Mouse (Mus musculus): ENCODE measurements around the gene Tmc1. TPM values are rescaled to one million over a fixed set of nuclear protein-coding genes. Genes with fewer than 3 reads are reported as not detected.

Gene Tmc1
- not detected for total RNA-seq (2021)
- long read RNA-seq, partial matches to known transcripts, result 0 of 2 reads
- long read RNA-seq, other reads (novel, unspliced or antisense), result 2 of 2 reads

GRCm38 (mm10) chr19:20953874-20954273 lies at the start of gene Tmc1:
Tmc1 (minus strand) TSS chr19:20954202.
- DNase-seq (ENCODE audit: low spot score in 2 of 2), result no peak

- DNase-seq (ENCODE audit: low spot score in 2 of 2), result no peak
These were observed 47.5 kb upstream of the Tmc1 start for GRCm38 (mm10) chr19:21001552-21001951.

DNA sequence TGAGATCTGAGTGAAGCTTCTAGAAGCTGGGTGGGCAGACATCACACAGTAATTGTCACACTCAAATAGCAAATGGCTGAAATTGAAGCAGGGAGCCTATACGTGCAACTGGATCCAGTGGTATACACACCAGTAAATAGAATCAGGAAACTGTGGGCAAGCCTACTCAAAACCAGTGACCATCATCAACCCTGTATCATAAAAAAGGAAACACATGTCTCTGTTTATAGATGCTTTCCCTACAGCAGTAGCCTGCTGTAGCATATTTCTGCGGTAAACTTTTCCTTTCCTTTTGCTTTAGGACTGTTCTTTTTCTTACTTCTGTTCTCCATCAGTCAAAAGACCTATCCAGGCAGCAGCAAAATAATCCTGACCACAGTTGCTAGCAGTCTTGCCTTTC lies 25.2 kb upstream of the Tmc1 start:
- DNase-seq (ENCODE audit: low spot score in 2 of 2), result no peak

- no peak for DNase-seq (ENCODE audit: low spot score in 2 of 2)
These were observed 24.1 kb upstream of the Tmc1 start for GRCm38 (mm10) chr19:20978148-20978547.

DNA sequence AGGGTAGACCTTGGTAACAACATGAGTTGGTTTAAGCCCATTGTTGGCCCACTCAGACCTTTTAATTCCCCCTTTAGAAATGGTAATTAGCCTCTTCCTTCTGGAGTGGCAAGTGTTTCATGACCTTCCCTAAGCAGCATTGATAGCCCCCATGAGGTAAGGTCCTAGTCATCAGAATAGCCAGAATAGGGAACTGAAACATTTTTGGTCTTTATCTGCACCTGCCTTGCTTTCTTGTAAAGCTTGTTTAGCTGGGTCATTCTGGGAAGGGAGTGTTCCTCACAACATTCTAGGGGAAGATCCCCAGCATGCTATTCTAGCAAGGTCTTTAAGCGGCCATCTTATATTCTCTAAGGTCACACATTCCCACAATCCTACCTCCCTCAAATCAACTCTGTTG lies 17.9 kb upstream of the Tmc1 start:
- no peak for DNase-seq (ENCODE audit: low spot score in 2 of 2)

GRCm38 (mm10) chr19:20954815-20955214 lies 813 bp upstream of the Tmc1 start:
- DNase-seq (ENCODE audit: low spot score in 2 of 2), result peak; percentile 30 to 38

DNA sequence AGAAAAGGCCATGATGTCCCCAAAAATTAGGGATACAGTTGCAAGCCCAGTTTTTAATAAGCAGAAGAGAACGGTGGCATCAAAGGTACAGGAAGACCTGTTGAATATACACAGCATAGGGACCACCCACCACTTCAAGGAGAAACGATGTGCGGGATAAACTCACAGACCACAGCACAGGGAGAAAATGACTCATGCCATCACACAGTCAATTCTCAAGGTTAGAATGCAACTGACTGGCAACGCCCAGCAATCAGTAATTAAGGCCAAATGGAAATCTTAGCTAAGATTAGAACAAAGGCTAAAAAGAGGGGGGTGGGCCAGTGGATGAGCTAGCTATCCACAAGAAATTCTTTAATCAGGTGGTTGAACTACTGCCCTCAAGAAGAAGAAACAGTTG lies 9.6 kb downstream of the Tmc1 start:
- DNase-seq (ENCODE audit: low spot score in 2 of 2), result no peak

DNA sequence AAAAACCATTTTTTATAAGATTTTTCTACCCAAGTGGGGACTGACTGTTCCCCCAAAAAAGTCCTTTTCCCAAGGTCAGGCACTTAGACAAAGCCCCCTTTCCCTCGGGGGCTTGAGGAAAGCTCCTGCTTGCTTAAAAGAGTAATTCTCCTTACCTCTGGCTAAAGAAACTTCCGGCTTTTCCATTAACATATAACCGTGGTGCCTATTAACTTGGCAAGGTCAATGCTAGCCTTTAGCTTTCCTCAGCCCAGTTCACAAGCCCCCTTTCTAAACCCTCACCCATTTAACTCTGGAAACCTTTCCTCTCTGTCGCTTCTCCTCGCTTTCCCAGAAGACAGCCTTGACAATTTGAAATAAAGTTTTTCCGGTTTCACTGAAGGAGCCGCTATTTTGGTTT lies 29.7 kb downstream of the Tmc1 start:
- DNase-seq (ENCODE audit: low spot score in 2 of 2), result no peak

DNA sequence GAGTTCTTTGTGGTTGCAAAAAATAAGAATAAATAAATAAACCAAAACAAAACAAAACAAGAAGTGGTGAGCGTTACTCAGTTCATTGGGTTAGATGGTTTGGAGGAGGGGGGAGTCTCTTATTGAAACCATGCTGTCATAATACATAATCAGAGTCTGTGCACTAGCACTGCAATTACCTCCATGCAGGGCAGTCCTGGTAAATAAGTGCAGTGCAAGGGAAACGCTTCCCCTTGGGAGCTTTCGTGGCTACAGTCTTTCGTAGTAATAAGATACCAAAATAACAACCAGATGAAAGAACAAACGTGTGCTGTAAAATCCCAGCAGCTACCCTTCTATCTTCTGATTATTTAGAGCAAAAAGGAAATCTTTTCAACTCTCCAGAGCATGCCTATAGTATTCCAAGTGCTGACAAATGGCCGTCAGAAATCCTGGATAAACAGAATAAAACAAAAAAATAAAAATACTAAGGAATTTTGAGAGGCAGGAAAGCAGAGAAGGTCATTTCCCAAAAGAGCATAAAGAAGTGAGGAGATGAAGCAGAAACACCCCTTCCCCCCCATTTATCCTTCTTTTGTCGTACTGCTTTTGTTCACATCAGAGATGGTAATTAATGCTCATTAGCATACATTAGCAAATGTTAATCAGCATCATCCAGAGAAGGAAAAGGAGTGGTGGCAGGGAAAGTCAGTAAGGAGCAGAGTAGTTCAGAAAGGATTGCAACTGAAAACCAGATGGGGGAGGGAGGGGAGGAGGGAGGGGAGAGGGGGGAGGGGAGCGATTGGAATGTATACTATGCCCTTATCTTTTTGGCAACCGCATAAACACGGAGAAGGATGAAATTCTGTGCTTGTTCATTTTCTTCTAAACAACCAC lies 30.4 kb downstream of the Tmc1 start:
- no peak for DNase-seq (ENCODE audit: low spot score in 2 of 2)

DNA sequence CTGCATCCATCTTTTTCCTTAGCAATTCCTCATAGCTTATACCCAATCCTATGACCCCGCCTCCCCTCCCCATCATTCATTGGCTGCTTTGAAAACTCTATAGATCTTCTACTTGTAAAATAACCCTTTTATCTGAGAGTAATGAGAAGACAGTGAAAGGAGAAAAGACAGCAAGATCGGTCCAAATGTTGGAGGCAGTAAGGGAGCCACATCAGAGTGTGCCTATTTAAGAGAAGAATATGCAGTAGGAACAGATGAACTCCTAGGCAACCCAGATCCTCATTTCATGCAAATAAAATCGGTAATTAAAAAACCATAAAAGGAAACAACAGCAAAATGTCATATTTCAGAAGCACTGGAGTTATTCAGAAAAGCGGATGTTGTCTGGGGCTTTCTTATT lies 35.8 kb downstream of the Tmc1 start:
- no peak for DNase-seq (ENCODE audit: low spot score in 2 of 2)

DNA sequence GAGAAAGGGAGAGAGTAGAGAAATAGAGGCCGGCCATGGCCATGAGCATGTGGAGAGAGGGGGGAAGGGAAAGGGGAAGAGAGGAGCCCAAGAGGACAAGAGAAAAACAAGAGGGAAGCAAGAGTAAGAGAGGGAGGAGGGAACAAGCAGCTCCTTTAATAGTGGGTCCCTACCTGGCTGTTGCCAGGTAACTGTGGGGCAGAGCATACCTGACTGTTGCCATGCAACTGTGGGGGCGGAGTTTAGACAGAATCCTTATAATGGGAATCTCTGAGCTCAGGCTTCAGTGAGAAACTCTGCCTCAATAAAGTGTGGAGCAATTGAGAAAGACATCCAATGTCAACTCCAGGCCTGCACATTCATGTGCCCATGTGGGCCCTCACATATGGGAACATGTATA lies 38.9 kb downstream of the Tmc1 start:
- no peak for DNase-seq (ENCODE audit: low spot score in 2 of 2)

DNA sequence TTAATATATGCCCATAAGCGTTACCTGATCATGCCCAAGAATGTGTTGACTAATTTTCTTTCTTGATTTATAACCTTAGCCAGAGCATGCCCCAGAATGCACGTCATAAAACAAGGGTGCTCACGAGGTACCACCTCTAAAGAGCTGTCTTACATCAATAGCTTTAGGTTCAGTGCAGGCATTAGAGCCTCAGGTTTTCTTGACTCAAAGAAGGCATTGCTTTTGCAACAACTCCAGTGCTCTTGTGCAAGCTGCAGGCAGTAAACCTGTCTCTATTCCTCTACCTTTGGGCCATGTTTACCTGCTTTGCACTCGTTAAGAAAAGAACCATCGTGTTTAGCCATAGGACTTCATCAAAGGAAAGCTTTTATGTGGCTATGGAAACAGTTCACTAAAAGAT lies 43.6 kb downstream of the Tmc1 start:
- DNase-seq (ENCODE audit: low spot score in 2 of 2), result no peak

GRCm38 (mm10) chr19:20881205-20881604 lies 72.8 kb downstream of the Tmc1 start:
- no peak for DNase-seq (ENCODE audit: low spot score in 2 of 2)

DNA sequence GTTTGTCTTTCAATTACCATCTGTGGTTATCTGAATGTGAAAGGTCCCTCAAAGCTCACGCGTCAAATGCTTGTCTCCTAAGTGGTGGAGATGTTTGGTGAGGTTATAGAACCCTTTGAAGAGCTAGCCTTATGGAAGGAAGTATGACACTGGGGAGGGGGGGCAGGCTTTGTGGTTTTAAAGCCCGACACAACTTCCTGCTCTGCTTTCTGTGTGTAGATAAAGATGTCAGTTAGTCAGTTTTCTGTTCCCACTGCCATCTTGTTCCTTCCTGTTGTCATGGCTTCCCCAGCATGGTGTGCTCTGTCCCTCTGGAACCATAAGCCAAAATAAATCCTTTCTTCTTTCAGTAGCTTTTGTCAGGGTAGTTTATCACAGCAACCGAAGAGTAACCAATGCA lies 78.1 kb downstream of the Tmc1 start:
- DNase-seq (ENCODE audit: low spot score in 2 of 2), result no peak

DNA sequence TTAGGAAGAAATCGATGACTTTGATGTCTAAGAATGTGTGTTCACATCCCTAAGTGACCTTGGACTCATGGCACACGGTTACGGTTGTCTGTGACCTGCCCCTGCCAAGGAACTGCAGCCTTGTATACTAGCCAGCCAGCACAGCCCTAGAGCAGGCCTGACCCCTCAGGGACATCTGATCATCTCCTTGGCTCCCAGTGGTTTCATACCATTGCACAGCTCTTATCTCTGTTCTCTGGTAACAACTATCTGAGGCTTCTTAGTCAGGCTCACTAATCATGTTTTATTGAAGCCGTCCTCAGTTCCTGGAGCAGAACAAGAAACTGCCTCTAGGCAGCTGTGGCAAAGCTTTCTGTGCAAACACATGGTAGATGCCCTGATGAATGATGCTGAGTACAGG lies 92.2 kb downstream of the Tmc1 start:
- no peak for DNase-seq (ENCODE audit: low spot score in 2 of 2)

- DNase-seq (ENCODE audit: low spot score in 2 of 2), result no peak
These were observed 93.7 kb downstream of the Tmc1 start for GRCm38 (mm10) chr19:20860270-20860669.

DNA sequence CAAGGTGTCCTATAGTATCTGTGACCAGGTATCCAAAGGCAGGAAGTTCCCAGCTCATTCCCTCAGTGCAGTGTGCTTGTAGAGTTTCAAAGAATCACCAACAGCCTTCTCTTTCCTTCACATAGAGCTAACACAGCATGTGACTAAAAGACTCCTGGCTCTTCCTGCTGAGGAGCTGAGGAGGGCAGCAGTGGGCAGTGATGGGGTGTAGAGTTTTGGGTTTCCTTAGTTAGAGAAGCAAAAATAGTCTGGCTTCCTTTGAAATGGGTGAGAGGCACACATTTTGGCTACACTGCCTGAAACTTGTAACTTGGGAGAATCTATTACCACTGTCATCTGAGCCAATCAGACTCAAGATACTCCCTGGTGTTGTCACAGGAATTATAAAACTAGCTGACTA lies 96.2 kb downstream of the Tmc1 start:
- DNase-seq (ENCODE audit: low spot score in 2 of 2), result no peak

GRCm38 (mm10) chr19:20848906-20849305 lies 105.1 kb downstream of the Tmc1 start:
- DNase-seq (ENCODE audit: low spot score in 2 of 2), result no peak

GRCm38 (mm10) chr19:20847476-20848073 lies 106.4 kb downstream of the Tmc1 start:
- DNase-seq (ENCODE audit: low spot score in 2 of 2), result no peak

- DNase-seq (ENCODE audit: low spot score in 2 of 2), result no peak
These were observed 116.6 kb downstream of the Tmc1 start for GRCm38 (mm10) chr19:20837422-20837821.

DNA sequence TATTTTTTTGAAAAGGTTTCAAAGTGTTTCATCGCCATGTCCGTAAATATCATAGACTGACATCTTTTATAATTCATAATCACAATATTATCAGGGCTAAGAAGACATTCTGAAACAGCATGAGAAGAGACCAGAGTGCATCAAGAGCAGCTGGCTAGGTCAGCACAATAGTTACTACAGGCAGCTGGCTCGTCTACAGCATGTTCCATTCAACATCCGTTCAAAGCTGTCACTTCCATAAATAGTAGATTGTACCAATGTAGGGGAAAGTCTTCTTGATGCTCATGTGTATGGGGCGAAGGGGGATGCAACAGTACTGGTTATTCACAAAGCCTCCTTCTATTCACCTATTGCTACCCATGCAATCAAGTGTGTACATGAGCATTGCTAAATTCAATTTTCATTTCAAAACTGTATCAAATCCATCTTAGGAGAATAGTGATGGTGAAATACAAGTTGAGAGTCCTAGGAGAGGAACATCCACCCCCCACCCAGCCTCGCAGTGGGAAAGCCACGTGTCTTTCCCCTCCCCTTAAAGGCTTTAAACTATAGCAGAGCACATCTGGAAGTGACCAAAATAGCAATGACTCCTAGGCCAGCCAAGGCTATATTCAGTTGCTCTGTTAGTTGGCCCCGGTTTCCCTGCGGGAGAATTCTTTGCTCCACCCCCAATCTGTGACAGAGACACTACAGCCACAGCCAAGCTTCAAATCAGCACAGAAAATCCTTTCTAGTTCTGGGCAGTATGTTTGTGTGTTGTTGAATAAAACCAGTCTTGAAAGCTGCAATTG lies 117.8 kb downstream of the Tmc1 start:
- DNase-seq (ENCODE audit: low spot score in 2 of 2), result peak; percentile 7 to 20

DNA sequence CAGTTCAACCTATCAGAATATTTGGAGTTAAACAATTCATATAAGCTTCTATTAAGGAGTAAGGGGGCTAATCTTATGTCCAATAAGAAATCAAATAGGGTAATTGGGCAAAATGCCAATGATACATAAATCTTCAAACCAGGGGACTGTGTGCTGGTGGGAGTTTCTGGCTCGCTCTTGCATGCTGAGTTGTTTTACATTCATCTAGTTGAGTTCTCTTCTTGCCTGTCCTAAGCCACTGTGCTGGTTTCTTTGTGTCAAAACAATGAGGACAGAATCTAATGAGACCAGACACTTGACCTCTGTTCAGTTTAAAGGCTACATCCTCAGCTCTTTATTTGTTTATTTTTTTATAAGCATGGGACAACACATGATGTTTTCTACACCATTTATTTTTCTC lies 119.1 kb downstream of the Tmc1 start:
- no peak for DNase-seq (ENCODE audit: low spot score in 2 of 2)

Data from layer of hippocampus, postnatal 10 days (tissue).